Mouse (Mus musculus) 416B (cell line): ENCODE data around the gene Cnot6.
A peak's percentile ranks its signal among the peaks of the same experiment; 100 is the strongest.

ENCODE experiments used
- DNase-seq: peaks from one replicate; pipeline ENCODE4 v3.0.0; 2011; ENCODE audit warnings: low read depth

The Cnot6 gene

DNA sequence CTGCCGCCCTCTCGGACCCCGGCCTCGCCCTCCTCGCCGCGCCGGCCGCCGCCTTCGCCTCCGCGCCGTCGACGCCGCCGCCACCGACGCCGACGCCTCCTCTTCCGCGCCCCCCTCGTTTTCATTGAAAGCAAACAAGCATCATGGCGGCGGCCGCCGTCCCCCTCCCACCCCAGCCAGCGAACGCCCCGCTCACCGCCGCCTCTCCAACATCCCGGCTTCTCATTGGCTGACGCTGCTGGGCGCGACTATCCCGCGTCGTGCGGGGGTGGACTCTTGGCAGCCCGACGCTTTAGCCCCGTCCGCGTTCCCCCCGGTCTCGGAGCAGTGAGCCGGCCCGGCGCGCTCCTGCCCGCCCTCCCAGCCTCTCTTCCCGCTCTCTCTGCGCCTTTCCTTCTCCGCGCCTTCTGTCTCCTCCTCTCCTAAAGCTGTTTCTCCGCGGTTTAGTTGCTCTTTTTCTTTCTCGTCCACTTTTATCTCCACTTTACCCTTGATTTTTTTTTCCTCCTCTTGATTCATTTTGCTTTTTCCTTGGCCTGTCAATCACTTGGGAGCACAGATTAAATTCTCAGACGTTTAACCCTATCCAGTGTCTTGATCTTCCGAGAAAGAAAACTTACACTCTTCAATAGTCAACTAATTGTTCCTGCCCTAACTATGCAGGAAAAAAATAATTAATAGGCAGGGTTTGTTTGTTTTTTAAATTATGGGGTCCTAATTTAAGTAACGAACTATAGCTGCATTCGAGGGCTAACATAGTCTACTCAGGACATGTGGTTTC, at the start of gene Cnot6:
TSS of gene Cnot6 (minus strand) at position 169 of the 781 bp plus-strand sequence.
- DNase-seq: peak; percentile 97

DNA sequence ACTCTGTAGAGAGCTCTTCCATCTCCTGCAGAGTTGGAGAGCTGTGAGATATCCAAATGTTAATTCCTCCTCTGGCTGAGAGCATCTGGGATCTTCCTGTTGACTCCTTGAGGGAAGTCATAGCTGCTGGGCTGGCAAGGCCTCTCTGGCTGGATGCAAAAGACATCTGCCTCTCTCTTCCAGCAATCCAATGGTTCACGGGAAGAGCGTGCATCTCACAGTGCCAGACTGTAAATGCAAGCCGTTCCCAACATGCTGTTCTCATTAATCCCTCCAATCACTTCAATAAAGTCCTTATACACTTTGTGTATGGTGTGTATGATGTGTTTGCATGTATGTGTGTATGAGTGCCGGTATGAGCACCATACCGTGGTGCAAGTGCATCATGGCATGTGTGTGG, 48.6 kb upstream of the Cnot6 start:
- no peak for DNase-seq

DNA sequence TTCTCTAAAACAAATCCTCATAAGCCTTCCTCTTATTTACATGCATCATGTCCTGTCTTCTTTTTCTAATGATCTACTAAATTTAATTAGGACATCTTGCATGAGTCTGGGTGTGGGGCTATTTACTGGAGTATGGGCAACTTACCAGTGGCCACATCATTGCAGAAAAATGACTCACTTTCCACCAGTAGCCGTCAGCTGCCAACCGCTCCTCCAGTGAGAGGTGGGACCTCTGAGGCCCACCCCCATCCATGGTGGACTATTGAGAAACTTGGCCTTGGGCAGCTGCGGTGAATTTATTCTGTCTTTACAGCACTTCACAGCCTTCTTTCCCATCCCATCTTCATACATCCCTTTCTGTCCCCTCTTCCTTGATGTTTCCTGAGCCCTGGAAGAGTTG, 45.6 kb upstream of the Cnot6 start:
- DNase-seq: peak; percentile 61

DNA sequence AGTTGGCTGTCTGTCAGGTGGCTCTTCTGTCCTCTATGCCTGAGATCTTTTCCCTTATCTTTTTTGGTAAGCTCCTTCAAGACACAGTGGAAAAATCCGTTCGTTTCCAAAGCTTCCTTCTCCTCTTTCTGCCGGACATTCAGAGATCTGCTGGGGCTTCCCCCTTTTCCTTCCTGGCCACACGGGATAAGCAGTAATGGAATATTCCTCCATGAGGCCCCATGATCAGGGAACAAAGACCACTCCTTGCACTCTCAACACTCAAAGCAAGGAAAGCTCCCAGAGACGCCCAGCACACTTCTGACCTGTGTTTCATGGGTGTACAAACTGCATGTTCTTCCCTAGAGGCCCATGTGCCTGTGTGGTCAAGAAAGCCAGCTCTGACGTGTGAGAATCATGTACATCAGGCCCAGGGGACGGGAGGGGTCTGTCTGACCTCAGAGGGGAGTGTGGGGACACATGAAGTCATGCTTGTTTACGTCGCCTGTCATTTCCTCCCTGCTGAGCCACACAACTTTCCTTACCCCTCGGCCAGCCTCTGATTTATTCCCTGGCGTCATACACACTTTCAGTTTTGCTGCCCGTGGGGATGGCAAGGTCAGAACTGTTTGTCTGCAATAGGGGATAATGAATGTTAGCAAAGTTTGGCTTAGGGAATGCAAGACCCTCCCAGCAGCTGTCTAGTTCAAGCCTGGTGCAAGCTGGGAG, 42.6 kb upstream of the Cnot6 start:
- peak; percentile 42 for DNase-seq

DNA sequence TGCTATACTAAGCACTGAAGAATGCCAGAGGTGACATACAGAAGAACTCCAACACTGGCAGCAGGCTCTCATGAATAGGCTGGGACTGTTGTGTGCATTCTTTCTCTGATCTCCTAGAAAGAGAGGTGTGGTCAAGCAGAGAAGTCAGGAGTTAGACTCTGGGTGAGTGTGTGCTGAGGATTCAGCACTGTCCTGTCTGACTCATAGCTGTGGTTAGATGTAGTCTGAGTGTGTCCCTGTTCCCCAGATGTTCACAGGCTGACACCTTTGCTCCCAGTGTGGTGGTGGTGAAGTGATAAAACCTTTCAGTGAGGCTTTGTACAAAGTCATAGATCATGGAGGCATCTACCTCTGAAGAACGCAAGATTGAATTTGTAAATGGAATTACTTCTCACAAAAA, 34.2 kb upstream of the Cnot6 start:
- no peak for DNase-seq

DNA sequence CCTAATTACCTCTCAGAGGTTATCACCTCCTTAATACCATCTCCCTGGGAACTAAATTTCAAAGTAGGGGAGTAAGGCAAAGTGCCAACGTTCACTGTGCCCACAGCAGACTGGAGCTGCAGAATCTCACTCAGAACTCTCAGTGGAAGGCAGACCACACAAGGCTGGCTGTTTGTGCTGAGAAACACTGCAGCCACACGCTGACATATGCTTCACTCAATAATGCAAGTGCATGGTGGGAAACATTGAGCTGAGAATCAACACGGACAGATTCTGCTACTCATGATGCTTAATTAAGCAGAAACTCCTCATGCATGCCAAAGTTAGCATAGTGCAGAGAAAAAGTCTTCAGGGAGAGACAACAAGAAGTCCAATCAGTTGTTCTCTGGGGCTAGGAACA, 33.3 kb upstream of the Cnot6 start:
- no peak for DNase-seq

DNA sequence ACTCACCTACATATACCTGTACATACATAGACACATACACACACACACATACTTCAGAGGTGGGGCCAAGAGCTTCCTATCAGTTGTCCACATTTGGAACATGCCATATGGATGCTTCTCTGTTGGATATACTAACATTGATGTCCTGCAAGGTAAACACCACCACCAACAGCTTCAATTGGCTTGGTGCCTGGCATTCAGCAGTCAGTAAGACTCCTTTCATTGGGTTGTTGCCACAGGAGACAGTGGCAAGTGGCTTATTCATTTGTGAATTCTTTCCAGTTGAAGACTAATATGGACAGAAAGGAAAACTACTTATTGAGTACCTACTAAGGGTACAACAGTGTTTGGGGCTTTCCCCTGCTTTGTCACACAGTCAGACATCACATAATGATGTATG, 32.5 kb upstream of the Cnot6 start:
- no peak for DNase-seq

DNA sequence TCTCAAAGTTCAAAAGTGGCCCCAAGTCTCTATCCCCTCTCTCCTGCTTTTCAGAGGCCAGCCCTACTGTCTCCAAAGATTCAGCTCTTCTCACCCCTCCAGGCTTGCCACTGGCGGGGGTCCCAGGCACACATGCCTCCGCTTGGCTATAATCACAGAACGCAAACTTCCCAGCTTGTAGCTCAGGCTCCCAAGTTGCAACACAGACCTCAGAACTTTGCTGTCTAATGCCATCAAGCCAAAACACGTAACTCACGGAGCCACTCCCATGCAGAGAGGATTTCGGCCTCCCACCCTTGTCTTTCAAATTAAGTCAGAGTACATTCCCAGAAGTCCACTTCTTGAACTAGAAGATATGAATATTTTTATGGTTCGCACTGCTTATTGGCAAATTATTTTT, 31.1 kb upstream of the Cnot6 start:
- DNase-seq: no peak

DNA sequence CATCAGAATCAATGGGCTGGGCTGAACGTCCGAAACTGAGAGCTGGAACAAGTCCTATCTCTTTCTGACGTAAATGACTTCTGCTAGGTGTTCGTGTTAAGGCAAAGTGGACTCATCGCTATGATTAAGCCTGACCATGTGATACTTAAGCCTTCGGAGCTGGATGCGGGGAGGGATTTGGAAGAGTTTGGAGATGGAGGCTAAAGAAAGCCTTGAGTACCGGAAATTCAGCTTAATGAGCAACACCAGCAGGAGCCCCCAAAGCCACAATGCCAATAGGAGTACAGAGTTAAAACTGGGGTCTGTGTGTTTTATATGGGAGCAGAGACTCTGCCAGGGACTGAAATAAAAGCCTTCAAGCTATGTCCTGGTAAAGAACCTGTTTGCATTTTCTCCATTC, 29.7 kb upstream of the Cnot6 start:
- no peak for DNase-seq

DNA sequence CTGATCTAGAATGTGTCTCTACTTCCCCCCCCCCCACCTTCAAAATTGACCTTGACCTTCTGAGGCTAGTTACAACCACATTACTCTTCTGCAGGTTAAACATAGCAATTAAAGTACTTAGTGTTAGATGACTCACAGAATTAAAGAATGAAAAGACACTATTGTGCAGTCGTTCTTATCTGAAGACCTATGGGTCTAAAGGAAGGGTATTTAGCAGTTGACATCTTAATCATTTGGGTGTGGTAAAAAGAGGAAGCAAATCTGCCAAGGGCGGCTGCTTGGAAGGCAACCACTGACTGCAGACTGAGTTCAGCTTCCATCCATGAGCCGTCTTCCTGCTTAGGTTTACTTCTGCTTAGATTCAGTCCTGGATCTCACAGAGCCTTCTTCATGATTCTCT, 27.3 kb upstream of the Cnot6 start:
- peak; percentile 80 for DNase-seq

DNA sequence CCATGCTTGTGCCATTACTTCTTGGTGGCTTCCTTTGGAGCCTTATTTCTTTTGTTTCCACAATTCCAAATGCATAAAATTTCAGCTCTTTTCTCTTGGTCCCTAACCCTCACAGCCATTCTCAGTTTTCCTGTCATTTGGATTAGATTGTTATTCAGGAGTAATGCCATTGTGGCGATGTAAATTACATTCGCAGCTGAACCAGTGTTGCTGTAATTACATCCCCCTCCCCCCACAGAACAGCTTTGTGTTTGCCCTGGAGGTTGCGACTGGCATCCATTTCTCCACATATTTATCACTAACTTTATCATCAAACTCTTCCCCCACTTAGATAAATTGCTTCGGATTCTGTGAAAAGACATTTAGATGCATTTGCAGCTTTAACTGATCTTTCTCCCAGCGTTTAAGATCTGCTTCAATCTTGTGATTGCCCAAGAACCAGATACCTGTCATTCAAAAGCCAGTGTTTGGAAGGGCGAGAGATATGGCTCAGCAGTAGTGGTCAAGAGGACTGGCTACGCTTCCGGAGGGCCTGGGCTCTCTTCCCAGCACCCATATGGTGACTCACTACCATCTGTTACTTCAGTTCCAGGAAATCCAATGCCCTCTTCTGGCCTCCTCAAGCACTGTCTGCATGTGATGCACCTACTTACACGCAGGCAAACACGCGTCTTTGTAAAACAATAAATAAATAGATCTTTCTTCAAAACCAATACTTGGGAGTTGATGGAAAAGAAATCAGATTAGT, 26.3 kb upstream of the Cnot6 start:
- peak; percentile 53 for DNase-seq

DNA sequence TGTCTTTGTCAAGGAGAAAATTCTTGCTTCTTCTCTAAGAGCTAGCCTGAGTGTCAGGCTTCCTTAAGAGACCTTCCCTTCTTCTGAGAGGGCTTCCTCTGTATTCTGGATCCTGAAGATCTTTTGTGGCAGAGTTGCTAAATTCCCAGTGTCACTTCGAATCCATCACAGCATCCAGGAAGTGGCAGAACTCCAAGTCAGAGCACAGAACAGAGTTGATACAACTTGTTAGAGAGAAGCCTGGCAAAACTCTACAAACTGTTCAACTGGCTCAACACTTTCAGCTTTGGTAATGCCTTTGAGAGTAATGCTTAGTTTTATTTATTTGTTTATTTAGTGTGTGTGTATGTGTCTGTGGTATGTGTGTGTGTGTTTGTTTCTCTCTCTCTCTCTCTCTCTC, 25.1 kb upstream of the Cnot6 start:
- DNase-seq: no peak

DNA sequence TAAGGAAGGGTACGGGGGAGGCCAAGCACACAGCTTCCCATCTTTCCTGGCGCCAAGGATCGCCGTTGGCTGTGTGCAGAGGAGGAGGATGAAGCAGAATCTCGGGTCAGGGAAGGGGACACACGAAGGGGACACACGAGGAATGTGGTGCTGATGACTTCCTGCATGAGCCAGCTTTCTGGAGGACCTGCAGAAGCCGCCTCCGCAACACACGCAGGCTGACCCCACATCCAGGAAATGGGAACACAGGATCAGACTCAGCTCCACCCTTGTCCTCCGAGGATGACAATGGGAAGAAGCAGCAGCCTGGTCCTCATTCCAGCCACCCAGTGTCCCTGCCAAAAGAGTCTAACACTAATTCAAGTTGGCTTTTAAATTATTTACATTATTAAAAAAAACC, 22.2 kb upstream of the Cnot6 start:
- DNase-seq: no peak

DNA sequence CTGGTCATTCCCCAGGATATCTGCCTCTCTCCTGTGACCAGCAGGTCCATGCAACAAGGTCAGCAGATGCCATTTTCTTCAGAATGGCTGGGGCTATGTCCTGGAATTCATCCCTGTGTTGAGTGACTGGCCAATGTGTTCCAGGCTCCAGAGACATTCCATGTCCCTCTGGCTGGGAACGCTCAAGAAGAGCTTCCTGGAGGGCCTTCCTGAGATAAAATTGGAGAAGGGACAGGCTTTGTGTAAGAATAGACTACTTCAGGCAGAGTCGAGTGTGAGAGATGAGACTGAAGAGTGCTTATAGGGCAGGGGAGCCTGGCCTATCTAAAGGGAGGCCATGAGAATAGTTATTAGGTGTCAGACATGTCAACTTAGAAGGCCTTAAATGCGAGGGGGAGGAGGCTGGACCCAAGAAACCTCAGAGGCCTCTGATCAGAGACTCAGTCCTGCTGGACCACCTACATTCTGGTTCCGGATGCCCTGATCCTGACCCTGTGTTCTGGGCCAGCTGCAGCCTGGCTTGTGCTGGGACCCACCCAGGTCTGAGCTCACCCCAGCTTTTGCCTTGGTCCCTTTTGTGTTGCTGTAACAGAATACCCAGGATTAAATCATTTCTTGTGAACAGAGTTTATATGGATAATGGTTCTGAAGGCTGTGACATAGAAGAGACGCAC, 17.9 kb upstream of the Cnot6 start:
- DNase-seq: no peak

DNA sequence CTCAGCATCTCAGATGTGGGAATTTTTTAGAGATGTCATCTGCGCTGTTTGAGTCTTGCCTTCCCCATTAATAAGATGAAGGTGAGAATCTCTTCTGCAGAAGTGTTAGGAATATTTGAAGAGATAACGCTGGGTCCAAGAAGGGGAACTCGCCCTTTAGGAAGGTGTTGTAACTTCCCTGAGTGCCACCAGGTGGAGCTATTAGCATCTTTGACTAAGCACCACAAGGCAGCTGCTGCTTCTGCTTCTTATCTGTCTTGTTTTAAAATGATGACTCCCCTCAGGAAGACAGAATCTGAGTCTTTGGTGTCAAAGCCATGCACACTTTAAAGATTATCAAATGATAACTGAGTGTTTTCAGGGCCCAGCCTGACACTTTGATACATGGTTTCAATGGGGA, 15.4 kb upstream of the Cnot6 start:
- peak; percentile 76 for DNase-seq

DNA sequence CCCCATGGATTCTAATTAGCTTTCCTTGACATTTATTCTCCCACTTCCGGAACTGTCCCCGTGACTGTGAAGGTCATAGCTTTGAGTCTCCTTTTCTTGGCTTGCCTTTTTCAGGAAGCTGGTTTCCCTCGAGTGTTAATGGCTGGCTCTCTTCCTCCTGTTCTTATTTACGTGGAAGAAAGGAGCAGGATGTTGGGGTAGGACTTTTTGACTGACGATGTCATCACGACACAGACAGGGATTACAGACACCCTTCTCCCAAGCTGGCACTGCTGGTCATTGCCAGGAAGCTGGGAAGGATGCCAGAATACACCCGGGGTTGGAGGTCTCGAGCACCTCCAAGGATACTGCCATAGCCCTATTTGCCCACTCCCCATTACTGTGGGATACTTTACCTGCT, 14.3 kb upstream of the Cnot6 start:
- DNase-seq: no peak

DNA sequence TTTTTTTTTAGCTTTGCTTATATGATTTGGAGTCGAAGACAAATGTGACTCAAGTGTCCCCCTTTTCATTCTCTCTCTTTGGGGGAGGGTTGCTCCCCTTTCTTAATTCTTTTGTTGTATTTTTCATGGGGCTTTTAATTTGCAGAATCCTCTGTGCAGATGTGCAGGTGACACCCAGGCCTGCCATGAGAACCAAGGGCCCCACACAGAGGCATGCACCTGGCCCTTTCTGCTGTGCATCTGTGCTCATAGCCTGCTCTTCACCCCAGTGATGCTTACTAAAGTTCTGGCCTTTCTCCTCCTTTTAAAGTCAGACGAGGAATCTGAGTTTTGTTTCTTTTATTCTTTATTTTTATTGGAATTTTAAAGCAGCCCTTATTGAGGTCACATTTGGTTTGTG, 12.2 kb upstream of the Cnot6 start:
- DNase-seq: no peak

DNA sequence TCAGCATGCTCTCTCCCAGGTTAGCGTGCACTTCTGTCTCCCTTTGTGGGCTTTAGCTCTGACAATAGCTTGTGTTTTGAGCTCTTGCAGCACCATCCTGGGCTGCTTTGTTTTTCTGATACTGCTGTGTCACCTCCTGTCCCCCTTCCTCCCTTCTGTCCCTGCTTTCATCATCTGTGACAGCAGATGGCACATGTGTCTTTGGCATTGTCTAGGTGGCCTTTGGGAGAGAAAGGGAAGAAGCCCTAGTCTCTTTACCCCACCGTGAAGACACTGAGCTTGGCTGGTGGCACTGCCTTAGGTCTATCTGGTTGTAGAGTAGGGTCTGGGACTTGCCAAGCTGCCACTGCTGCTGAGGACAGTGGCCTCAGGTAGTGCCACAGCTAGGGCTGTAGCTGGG, 10.8 kb upstream of the Cnot6 start:
- DNase-seq: peak; percentile 69

DNA sequence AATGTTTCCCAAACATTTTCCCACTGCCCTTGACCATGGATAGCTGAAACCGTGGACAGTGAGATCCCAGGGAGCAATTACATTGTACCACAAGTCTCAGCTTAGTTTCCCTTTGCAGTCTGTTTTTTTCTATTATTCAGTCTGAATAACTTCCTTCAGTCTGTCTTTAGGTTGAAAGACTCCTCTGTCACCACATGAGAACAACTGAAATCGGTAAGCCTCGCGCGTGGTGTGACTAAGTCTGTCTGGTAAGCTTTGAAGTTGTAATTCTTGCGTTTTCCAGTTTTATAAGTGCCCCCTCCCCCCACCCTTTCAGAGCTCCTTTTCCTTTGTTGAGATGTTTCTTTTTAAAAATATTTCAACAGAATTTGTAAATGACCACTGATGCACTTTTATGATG, 10.2 kb upstream of the Cnot6 start:
- DNase-seq: peak; percentile 52

DNA sequence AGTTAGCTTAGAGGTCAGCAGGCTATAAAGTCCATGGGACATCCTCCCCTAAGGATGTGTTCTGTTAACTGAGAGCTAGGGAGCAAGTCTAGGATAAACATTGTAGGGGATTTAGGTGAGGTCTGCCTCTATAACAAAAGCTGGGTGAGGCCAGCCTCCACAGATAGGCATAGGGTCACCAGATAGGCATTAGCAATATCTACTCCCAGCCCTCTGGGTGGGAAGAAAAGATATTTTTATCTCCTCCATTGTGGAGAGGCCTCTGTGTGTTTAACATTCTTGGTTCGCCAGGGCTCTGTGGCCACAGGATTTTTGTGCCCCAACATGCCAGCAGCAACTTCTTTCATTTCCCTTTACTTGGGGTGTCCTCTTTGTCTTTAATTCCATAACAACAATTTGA, 8.8 kb upstream of the Cnot6 start:
- DNase-seq: no peak

DNA sequence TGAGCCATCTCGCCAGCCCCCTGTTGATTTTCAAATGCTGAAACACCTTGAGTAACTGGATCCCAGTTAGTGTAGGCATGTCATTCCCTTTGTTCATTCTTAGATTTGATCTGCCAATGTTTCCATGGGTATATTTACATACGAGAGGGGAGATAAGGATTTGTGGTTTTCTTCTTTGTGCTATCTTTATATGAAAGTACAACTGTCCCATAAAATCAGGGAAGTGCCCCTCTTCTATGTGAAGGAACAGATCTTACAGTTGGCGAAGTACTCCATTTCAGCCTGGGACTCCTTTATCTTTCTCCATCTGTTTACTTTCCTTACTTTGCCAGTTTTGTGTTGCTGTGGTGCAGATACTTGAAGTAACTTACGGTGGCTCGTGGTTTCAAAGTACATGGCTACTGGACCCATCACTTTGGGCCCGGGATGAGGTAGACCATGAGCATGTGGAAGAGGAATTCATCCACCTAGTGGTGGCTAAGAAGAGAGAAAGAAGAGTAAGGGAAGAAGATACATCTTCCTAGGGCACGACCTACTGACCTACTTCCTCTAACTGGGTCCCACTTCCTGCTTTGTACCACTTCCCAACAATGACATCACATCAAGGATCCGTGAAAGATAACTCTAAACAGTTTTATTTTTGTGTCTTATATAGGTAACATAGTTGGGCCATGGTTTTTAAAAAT, 7.1 kb upstream of the Cnot6 start:
- peak; percentile 37 for DNase-seq
